In genomic region chr1:93100576-93101491, GRCm38 (mm10) we compare ENCODE assay signal across 8 mouse cellular contexts. TPM values are rescaled to one million over a fixed set of nuclear protein-coding genes. Genes with fewer than 3 reads are reported as not detected.
DNase-seq lines count a peak whose midpoint lies in the region; ATAC-seq and TF ChIP-seq lines count a peak whose summit lies in the region.

No protein-coding gene starts in this region.

- peak overlapping the region; percentile 57 for H3K4me3 ChIP-seq in heart, embryonic 15.5 days
- peak overlapping the region; percentile 5 for H3K4me3 ChIP-seq in myocyte

- H3K36me3 ChIP-seq in heart, embryonic 15.5 days = no peaks in the 10 kb centered on the region
- no peaks in the 10 kb centered on the region for H3K36me3 ChIP-seq in myocyte (ENCODE audit: control insufficient read depth, insufficient read depth)

- TF ChIP-seq POLR2A in myocyte (IDR thresholded peaks at IDR 0.05; ENCODE audit: insufficient read length, low read depth) = no peak

- no peak overlapping the region for H3K27ac ChIP-seq in heart, embryonic 15.5 days

- H3K9ac ChIP-seq in heart, embryonic 15.5 days = peak overlapping the region; percentile 55

- DNase-seq in ovary, postnatal 36 days (ENCODE audit: low spot score) = peak; percentile 22
- DNase-seq in ovary, postnatal 10 days (ENCODE audit: low spot score) = no peak
- DNase-seq in embryo, embryonic 10.5 days (ENCODE audit: low spot score) = peak; percentile 58
- DNase-seq in left cerebral cortex, adult 18-20 months (ENCODE audit: low spot score in 2 of 2) = peak; percentile 68 to 72
- DNase-seq in thymus, postnatal 36 days = no peak

- no peaks in the 10 kb centered on the region for H3K9me3 ChIP-seq in heart, embryonic 15.5 days (replicated peaks)

- ATAC-seq in heart, embryonic 15.5 days (replicated peaks; ENCODE audit: insufficient number of reproducible peaks, insufficient read depth, low FRiP score, low read depth) = no peak; the same call in 1 of the 2 replicates
- ATAC-seq in megakaryocyte progenitor cell, adult 5-6 weeks (replicated peaks; ENCODE audit: poor library complexity) = no peak

- H3K4me2 ChIP-seq in heart, embryonic 15.5 days = peak overlapping the region; percentile 92
- H3K4me2 ChIP-seq in myocyte (ENCODE audit: low read depth) = peak overlapping the region; percentile 61

- H3K4me1 ChIP-seq in heart, embryonic 15.5 days (replicated peaks) = peaks cover 20% of the 10 kb centered on the region

- no peak overlapping the region for H3ac ChIP-seq in myocyte (ENCODE audit: control insufficient read depth, insufficient read length)

- H3K27me3 ChIP-seq in heart, embryonic 15.5 days = peaks cover 64% of the 10 kb centered on the region
- peaks cover 45% of the 10 kb centered on the region for H3K27me3 ChIP-seq in myocyte (ENCODE audit: control insufficient read depth, insufficient read depth, insufficient read length)

- under 1% methylated on average over 49 of the region's 49 CpGs for whole genome bisulfite sequencing in heart, embryonic 15.5 days

- H3K79me2 ChIP-seq in myocyte (ENCODE audit: control insufficient read depth, insufficient read depth) = no peaks in the 10 kb centered on the region

TF ChIP-seq in myocyte, 11 proteins besides CTCF, POLR2A, EP300 and RAD21:
- TF ChIP-seq MYOG (IDR thresholded peaks at IDR 0.05; ENCODE audit: control insufficient read depth in 1 of 3, insufficient read depth in 1 of 3, insufficient read length in 2 of 3, low read depth in 2 of 3) = peak in 1 of 3 experiments; percentile 21
- no peak for TF ChIP-seq CEBPB (IDR thresholded peaks at IDR 0.05; ENCODE audit: insufficient read depth, poor library complexity, severe bottlenecking)
- peak in 2 of 3 experiments; percentile 43 to 44 for TF ChIP-seq MYOD1 (IDR thresholded peaks at IDR 0.05; ENCODE audit: control insufficient read depth in 1 of 3, insufficient read length in 2 of 3, low read depth in 2 of 3)
TF ChIP-seq in myocyte: peak in this region for 2.

RNA-seq across cellular contexts. Expression of gene Kif1a, which starts 0.9 kb away (rescaled TPM):
- polyA plus RNA-seq in heart, embryonic 15.5 days (2015; fragmentation: Nextera tagmentation; extraction: Ambion mirVana) = 10.2 and 13.8 TPM in 2 replicates
- 100 to 1,000 TPM; 735 to 776 TPM for total RNA-seq in left cerebral cortex, adult 18-20 months (2021)
- 0.95 TPM for polyA plus RNA-seq in myocyte (2012; fragmentation: generic; extraction: Trizol)
- total RNA-seq in megakaryocyte progenitor cell, adult 5-6 weeks (2015) = 0.05 TPM in 1 of 2 replicates, not detected in the other
- not detected in 2 replicates for total RNA-seq in megakaryocyte progenitor cell, adult 5-6 weeks (2017)

RNA-seq across cellular contexts. Expression of gene Agxt, which starts 34.2 kb away (rescaled TPM):
- 0.14 TPM in 1 of 2 replicates, not detected in the other for polyA plus RNA-seq in heart, embryonic 15.5 days (2015; fragmentation: Nextera tagmentation; extraction: Ambion mirVana)
- not detected for total RNA-seq in left cerebral cortex, adult 18-20 months (2021)
- not detected for polyA plus RNA-seq in myocyte (2012; fragmentation: generic; extraction: Trizol)
- total RNA-seq in megakaryocyte progenitor cell, adult 5-6 weeks (2015) = not detected in 2 replicates
- not detected in 2 replicates for total RNA-seq in megakaryocyte progenitor cell, adult 5-6 weeks (2017)

RNA-seq across cellular contexts. Expression of gene 2310007B03Rik, which starts 59.9 kb away (rescaled TPM):
- 0.38 and 1.2 TPM in 2 replicates for polyA plus RNA-seq in heart, embryonic 15.5 days (2015; fragmentation: Nextera tagmentation; extraction: Ambion mirVana)
- not detected for total RNA-seq in left cerebral cortex, adult 18-20 months (2021)
- polyA plus RNA-seq in myocyte (2012; fragmentation: generic; extraction: Trizol) = 0.06 TPM
- total RNA-seq in megakaryocyte progenitor cell, adult 5-6 weeks (2015) = not detected in 2 replicates
- total RNA-seq in megakaryocyte progenitor cell, adult 5-6 weeks (2017) = not detected in 2 replicates

Comparison
In these comparisons a context has a peak if more than half of its experiments do, and no peak if none do; other contexts are left out.
1. DNase-seq: peak in ovary, postnatal 36 days (single experiment), embryo, embryonic 10.5 days (single experiment) and left cerebral cortex, adult 18-20 months (2 of 2); none in ovary, postnatal 10 days (single experiment) and thymus, postnatal 36 days (0 of 2).
2. RNA of gene Kif1a, which starts 0.9 kb away (total RNA-seq): 735 to 776 TPM in left cerebral cortex, adult 18-20 months; 0.05 TPM in megakaryocyte progenitor cell, adult 5-6 weeks; every median in the first group is over 100 times any median in the second.